Mouse (Mus musculus) brain, embryonic 14.5 days (tissue): ENCODE measurements around the gene Trio.

Source experiments
- CTCF ChIP-seq: fragments of 200-500 bp; IDR thresholded peaks from 2 replicates; pipeline ENCODE4 v1.5.1; 2012; ENCODE audit warnings: inconsistent platforms, mild to moderate bottlenecking, moderate library complexity, borderline replicate concordance; ENCODE audit not compliant: insufficient read depth, insufficient read length; ENCODE audit errors: extremely low read depth
- POLR2A ChIP-seq: fragments of 200-500 bp; IDR thresholded peaks from 2 replicates; pipeline ENCODE4 v1.6.1; 2012; ENCODE audit warnings: mild to moderate bottlenecking, inconsistent platforms, borderline replicate concordance; ENCODE audit not compliant: poor library complexity, insufficient read depth, insufficient read length, severe bottlenecking; ENCODE audit errors: extremely low read depth

DNA sequence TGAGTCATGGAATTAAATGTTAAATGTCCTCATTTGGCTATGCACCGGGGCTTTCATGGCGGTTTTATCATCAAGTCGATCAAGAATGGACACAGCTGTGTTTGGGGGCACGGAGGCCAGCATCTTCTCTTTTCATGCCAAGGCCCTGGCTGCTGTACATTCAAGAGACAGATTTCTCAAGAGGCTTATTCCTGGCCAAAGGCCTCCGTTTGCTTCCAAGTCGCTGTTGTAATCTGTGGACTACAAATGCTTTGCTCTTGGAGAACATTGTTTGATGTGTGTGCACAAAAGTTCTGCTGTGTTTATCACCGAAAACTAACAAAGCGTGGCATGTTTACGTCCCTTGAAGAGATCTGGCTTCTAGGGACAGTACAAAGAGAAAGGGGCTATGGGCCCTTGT is 314.9 kb downstream of the Trio start:
- no peak for TF ChIP-seq CTCF
- TF ChIP-seq POLR2A = no peak
